Mouse (Mus musculus): ENCODE results near the gene Gemin5. TPM values are rescaled to one million over a fixed set of nuclear protein-coding genes. Genes with fewer than 3 reads are reported as not detected.
A peak's percentile ranks its signal among the peaks of the same experiment; 100 is the strongest.

Gemin5 gene
- polyA plus RNA-seq, 1 experiment from 2014 or later, result 5.4 TPM

- H3K36me3 ChIP-seq (ENCODE audit: inconsistent target), result no peaks in the 10 kb centered on the region
- H3K4me3 ChIP-seq (ENCODE audit: inconsistent target), result no peak overlapping the region
- H3K27ac ChIP-seq, result no peak overlapping the region
- no peaks in the 10 kb centered on the region for H3K79me2 ChIP-seq (ENCODE audit: inconsistent target)
- WGBS (ENCODE audit: missing documents), result 81% methylated on average over 17 of the region's 20 CpGs
These were observed 71.3 kb downstream of the Gemin5 start for GRCm38 (mm10) chr11:58096821-58097620.

DNA sequence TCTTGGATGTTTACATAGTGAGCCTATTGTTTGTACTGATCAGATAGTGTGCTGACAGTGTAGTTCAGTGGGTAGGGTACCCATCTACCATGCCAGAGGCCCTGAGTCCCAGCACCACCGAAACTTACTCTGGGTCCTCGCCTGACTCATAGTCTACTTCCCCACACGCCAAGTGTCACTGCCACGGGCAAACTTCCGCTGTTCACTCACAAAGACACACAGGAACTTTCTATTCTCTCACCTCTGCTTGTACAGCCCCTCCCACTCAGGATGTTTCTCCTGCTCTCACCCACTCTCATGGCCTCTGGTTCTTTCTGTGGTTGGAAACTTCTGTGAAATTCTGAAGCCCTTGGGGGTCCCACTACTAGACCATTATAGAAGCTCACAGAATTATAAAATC, 72.2 kb downstream of the Gemin5 start:
- H3K4me3 ChIP-seq (ENCODE audit: inconsistent target), result no peak overlapping the region
- 18% methylated on average over 5 of the region's 5 CpGs for WGBS (ENCODE audit: missing documents)
- H3K79me2 ChIP-seq (ENCODE audit: inconsistent target), result no peaks in the 10 kb centered on the region
- no peaks in the 10 kb centered on the region for H3K36me3 ChIP-seq (ENCODE audit: inconsistent target)
- no peak overlapping the region for H3K27ac ChIP-seq

GRCm38 (mm10) chr11:58095561-58095960, 72.8 kb downstream of the Gemin5 start:
- no peak overlapping the region for H3K27ac ChIP-seq
- H3K36me3 ChIP-seq (ENCODE audit: inconsistent target), result no peaks in the 10 kb centered on the region

DNA sequence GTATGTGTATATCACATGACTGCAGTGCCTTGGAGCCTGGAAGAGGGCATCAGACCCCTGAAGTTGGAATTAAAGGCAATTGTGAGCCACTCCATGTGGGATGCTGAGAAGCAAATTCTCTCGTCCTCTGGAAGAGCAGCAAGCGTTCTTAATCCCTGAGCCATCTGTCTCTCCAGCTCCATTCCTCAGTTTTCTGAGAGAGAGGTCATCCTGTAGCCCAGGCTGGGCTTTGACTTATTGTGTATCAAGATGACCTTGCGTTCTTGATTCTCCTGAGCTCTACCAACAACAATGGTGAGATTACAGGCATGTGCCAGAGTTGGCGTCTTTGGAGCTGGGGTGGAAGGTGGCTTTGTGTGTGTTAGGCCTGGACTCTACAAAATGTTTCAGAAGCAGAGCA, 73.6 kb downstream of the Gemin5 start:
- H3K27ac ChIP-seq, result no peak overlapping the region
- H3K4me3 ChIP-seq (ENCODE audit: inconsistent target), result no peak overlapping the region
- H3K36me3 ChIP-seq (ENCODE audit: inconsistent target), result no peaks in the 10 kb centered on the region
- H3K79me2 ChIP-seq (ENCODE audit: inconsistent target), result no peaks in the 10 kb centered on the region
- 86% methylated on average over 4 of the region's 4 CpGs for WGBS (ENCODE audit: missing documents)

More at GRCm38 (mm10) chr11:58095561-58095960, 72.8 kb downstream of the Gemin5 start:
- 89% methylated on average over 1 of the region's 1 CpGs for WGBS (ENCODE audit: missing documents)
- Histone ChIP-seq H3K79me2 (ENCODE audit: inconsistent target) (no peaks in the 10 kb centered on the region), H3K4me3 (ENCODE audit: inconsistent target) (no peak overlapping the region)

DNA sequence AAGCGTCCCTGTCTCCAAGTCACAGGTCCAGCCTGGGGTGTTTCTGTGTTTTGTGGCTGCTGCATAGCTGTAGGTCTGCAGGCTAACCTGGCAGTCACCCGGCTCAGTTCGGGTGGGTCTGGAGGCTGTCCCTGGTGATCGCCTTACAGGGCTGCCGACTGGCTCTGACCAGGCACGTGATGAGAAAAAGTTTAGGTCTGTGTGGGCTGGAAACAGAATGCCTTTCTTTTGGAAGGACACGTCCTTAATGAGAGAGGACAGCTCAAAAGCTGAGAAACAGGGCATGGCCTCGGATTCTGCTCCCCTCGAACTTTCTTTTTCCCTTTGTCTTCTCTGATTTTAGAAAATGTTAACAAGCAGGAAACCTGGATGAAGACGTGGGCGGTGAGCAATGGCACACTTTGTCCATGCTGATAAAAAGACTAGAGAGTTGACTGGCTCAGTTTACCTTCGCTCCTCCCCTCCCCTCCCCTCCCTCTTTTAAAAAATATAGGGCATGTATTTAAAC, 75.3 kb downstream of the Gemin5 start, which contains the start of gene Gm12248:
Gene Gm12248 (minus strand): TSS at position 114 of the 508 bp plus-strand sequence.
- no peaks in the 10 kb centered on the region for H3K36me3 ChIP-seq (ENCODE audit: inconsistent target)
- no peak within 1 kb of the TSS for H3K27ac ChIP-seq
- WGBS (ENCODE audit: missing documents), result 12% methylated on average over 12 of the region's 12 CpGs
- peak within 1 kb of the TSS; percentile 20 for H3K4me3 ChIP-seq (ENCODE audit: inconsistent target)
- no peaks in the 10 kb centered on the region for H3K79me2 ChIP-seq (ENCODE audit: inconsistent target)

DNA sequence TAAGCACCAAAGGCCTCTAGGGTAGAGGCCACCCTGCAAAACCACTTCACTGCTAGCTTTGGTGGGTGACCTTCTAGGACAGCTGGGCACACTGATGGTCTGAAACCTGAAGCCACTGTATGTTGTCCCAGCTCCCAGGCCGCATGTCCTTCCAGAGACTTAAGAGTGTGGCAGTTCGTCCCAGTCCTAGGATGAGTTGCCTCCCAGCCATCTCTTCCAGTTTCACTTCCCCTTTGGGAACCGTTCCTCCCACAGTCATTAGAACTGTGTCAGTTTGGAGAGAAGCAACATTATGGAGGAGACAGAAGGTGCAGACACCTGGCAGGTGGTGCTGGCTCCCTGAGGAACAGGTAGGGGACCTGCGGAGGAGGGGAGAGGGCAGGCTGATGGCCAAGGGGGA, 75.8 kb downstream of the Gemin5 start:
- Histone ChIP-seq H3K36me3 (ENCODE audit: inconsistent target) (no peaks in the 10 kb centered on the region), H3K4me3 (ENCODE audit: inconsistent target) (peak overlapping the region; percentile 20), H3K27ac (no peak overlapping the region), H3K79me2 (ENCODE audit: inconsistent target) (no peaks in the 10 kb centered on the region)
- 4% methylated on average over 4 of the region's 4 CpGs for WGBS (ENCODE audit: missing documents)

DNA sequence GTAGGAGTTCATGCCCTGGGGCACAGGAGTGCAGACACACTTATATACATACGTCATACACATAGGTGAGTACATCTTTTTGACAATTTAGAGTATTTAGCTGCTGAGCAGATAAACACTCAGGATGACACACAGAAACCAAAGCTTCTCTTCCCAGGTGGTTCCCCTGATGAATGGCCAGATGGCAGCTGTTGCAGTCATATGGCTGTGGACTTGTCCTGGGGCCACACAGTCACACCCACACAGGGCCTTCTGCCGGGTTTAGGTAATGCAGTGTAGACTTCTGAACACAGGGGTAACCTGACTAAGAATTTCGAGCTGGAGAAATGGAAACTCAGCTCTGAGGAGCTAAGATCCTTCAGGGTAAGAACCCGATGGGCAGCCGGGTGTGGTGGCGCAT, 86.6 kb downstream of the Gemin5 start:
- no peak overlapping the region for H3K27ac ChIP-seq
- H3K79me2 ChIP-seq (ENCODE audit: inconsistent target), result no peaks in the 10 kb centered on the region
- no peak overlapping the region for H3K4me3 ChIP-seq (ENCODE audit: inconsistent target)
- H3K36me3 ChIP-seq (ENCODE audit: inconsistent target), result no peaks in the 10 kb centered on the region
- WGBS (ENCODE audit: missing documents), result 94% methylated on average over 6 of the region's 6 CpGs

DNA sequence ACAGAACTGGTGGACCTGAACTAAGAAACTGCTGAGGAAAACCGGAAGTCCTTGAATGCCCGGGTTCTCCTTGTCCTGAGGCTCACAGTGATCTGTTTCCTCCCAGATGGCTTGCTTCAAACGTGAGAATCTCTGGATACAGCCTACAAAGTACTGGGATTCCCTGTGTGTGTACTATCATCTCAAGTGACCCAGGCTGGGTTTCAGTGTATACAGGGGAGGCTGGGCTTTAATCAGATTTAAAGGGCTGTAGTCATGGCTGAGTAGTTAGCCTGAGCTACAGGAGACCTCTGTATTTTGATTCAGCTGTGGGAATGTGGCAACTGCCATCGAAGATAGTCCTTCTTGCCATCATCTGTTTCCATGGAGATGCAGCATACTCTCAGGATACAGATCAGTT, 91.1 kb downstream of the Gemin5 start:
- Histone ChIP-seq H3K36me3 (ENCODE audit: inconsistent target) (no peaks in the 10 kb centered on the region), H3K27ac (no peak overlapping the region), H3K4me3 (ENCODE audit: inconsistent target) (no peak overlapping the region), H3K79me2 (ENCODE audit: inconsistent target) (no peaks in the 10 kb centered on the region)
- 69% methylated on average over 4 of the region's 4 CpGs for WGBS (ENCODE audit: missing documents)

- WGBS (ENCODE audit: missing documents), result 78% methylated on average over 3 of the region's 3 CpGs
- Histone ChIP-seq H3K4me3 (ENCODE audit: inconsistent target) (no peak overlapping the region), H3K36me3 (ENCODE audit: inconsistent target) (no peaks in the 10 kb centered on the region), H3K79me2 (ENCODE audit: inconsistent target) (no peaks in the 10 kb centered on the region), H3K27ac (no peak overlapping the region)
These were observed 95.4 kb downstream of the Gemin5 start for GRCm38 (mm10) chr11:58072978-58073377.

Other genes with a start within 250 kb of the Gemin5 start
- 48.8 to 67.1 TPM (median 59.1 TPM) in 3 replicates for gene Larp1, start 159.5 kb downstream of the Gemin5 start, polyA plus RNA-seq (2018)
- gene Gm12248, start 75.4 kb downstream of the Gemin5 start, polyA plus RNA-seq (2018), result not detected in 3 replicates
- gene Cnot8, start 64.4 kb downstream of the Gemin5 start, polyA plus RNA-seq (2018), result 35.8 to 41.5 TPM (median 36.2 TPM) in 3 replicates
- 36.9 to 51.5 TPM (median 42.8 TPM) in 3 replicates for gene Mrpl22, start 3.1 kb upstream of the Gemin5 start, polyA plus RNA-seq (2018)
- 25.7 to 94.8 TPM (median 34.2 TPM) in 3 replicates for gene Igtp, start 31.0 kb upstream of the Gemin5 start, polyA plus RNA-seq (2018)
- 32.0 to 97.2 TPM (median 40.6 TPM) in 3 replicates for gene Irgm2, start 31.1 kb upstream of the Gemin5 start, polyA plus RNA-seq (2018)
- 0.17 TPM in 1 of 3 replicates, not detected in the others for gene 4930438A08Rik, start 106.3 kb upstream of the Gemin5 start, polyA plus RNA-seq (2018)
- 2.9 to 5.3 TPM (median 4.7 TPM) in 3 replicates for gene Zfp692, start 138.5 kb upstream of the Gemin5 start, polyA plus RNA-seq (2018)
- gene Zfp672, start 161.8 kb upstream of the Gemin5 start, polyA plus RNA-seq (2018), result 7.9 to 19.4 TPM (median 9.7 TPM) in 3 replicates
- gene Sh3bp5l, start 162.2 kb upstream of the Gemin5 start, polyA plus RNA-seq (2018), result 6.4 to 11.1 TPM (median 8.6 TPM) in 3 replicates
- not detected in 3 replicates for gene Lypd8, start 210.5 kb upstream of the Gemin5 start, polyA plus RNA-seq (2018)

Measured in macrophage (primary cell).